Mouse (Mus musculus) ES-Bruce4 (cell line): ENCODE results near the gene Tdrd3.

ENCODE experiments used
- CTCF ChIP-seq: IDR thresholded peaks from one replicate; pipeline ENCODE4 v1.8.1; 2011; ENCODE audit warnings: low read depth, low read length
- EP300 ChIP-seq: IDR thresholded peaks from 2 replicates; pipeline ENCODE4 v1.6.1; 2011; ENCODE audit warnings: low read depth, low read length; ENCODE audit not compliant: insufficient read depth

DNA sequence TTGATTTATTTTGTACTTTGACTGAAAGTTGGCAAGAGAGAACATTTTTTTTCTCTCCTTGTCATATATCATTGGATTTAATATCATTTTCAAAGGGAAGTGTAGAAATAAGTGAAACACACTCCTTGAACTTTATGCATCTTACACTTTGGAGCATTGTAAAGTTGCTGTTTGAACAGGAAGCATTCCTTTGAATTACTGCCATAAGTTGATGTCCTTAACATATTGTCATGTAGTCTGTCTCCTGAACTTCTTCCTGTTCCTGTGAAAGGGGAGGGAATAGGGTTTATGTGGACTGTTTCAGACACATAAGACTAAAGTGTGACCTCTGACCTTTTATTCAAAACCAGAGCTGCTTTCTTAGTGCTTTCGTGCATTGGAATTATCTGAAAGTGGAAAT lies 55.1 kb downstream of the Tdrd3 start:
- TF ChIP-seq CTCF (no peak), EP300 (no peak)
